Mouse (Mus musculus) c-Kit-positive CD71-positive TER-119-positive erythroid progenitor cells, embryonic 14.5 days (primary cell): ENCODE results near the gene Tapt1.
"Not testable (repeated sequence)": the region's sequence is repeated elsewhere in the genome, so short reads cannot be mapped to it uniquely, and the experiment has no call there.

Source experiments
- DNase-seq: peaks from one replicate; pipeline ENCODE4 v3.0.0-alpha.2; 2013; ENCODE audit warnings: low spot score

The Tapt1 gene

DNA sequence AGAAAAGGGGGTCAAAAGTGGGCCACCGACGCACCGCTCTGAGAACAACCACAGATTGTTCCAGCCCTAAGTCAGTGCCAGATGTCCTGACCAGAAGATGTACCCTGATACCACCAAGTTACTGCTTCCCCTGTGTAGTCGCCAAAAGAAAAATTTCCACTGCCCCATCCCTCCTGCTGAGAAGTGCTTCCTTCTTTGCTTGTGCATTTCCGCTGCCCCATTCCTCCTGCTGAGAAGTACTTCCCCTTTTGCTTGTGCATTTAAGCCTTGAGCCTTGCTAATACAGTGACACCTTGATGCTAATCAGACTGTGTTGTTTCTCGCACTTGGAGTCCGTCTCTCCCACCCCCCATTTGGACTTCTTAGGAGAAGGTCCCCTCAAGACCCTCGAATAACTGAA lies 99.9 kb downstream of the Tapt1 start:
- not testable (repeated sequence) for DNase-seq
